Mouse (Mus musculus) A20 (cell line): Measurements from ENCODE around the gene Ccr5.
A peak's percentile ranks its signal among the peaks of the same experiment; 100 is the strongest.
"Not testable (repeated sequence)": the region's sequence is repeated elsewhere in the genome, so short reads cannot be mapped to it uniquely, and the experiment has no call there.

Experiments used
- DNase-seq: peaks from one replicate; pipeline ENCODE4 v3.0.0-alpha.2; 2011; ENCODE audit warnings: low read depth, low spot score

The Ccr5 gene

GRCm38 (mm10) chr9:124121387-124122184, at the start of gene Ccr5:
TSS of gene Ccr5 (plus strand) at chr9:124121543.
- DNase-seq = no peak

- DNase-seq = no peak
Measured at GRCm38 (mm10) chr9:124079803-124080202, 41.5 kb upstream of the Ccr5 start.

GRCm38 (mm10) chr9:124080471-124080870, 40.9 kb upstream of the Ccr5 start:
- DNase-seq = not testable (repeated sequence)

- DNase-seq = peak; percentile 35
Measured at GRCm38 (mm10) chr9:124090441-124090840, 30.9 kb upstream of the Ccr5 start.

GRCm38 (mm10) chr9:124099127-124099526, 22.2 kb upstream of the Ccr5 start:
- no peak for DNase-seq

- DNase-seq = no peak
Measured at GRCm38 (mm10) chr9:124100357-124100756, 21.0 kb upstream of the Ccr5 start.

GRCm38 (mm10) chr9:124101723-124102122, 19.6 kb upstream of the Ccr5 start, which contains the start of gene Ccr2:
TSS of gene Ccr2 (plus strand) at chr9:124101950.
- no peak for DNase-seq

- DNase-seq = no peak
Measured at GRCm38 (mm10) chr9:124103199-124103598, 18.1 kb upstream of the Ccr5 start.

GRCm38 (mm10) chr9:124105196-124105595, 16.1 kb upstream of the Ccr5 start:
- DNase-seq = no peak

GRCm38 (mm10) chr9:124107232-124107631, 14.1 kb upstream of the Ccr5 start:
- DNase-seq = peak; percentile 41

- DNase-seq = no peak
Measured at GRCm38 (mm10) chr9:124108356-124109127, 12.8 kb upstream of the Ccr5 start.

GRCm38 (mm10) chr9:124111997-124112396, 9.3 kb upstream of the Ccr5 start:
- DNase-seq = no peak

- no peak for DNase-seq
Measured at GRCm38 (mm10) chr9:124112591-124113239, 8.6 kb upstream of the Ccr5 start.

- no peak for DNase-seq
Measured at GRCm38 (mm10) chr9:124113777-124114176, 7.6 kb upstream of the Ccr5 start.

- peak; percentile 70 for DNase-seq
Measured at GRCm38 (mm10) chr9:124118489-124118888, 2.9 kb upstream of the Ccr5 start.

- DNase-seq = no peak
Measured at GRCm38 (mm10) chr9:124125576-124125975, 4.2 kb downstream of the Ccr5 start.

GRCm38 (mm10) chr9:124126373-124126772, 5.0 kb downstream of the Ccr5 start:
- DNase-seq = no peak

GRCm38 (mm10) chr9:124127412-124127811, 6.1 kb downstream of the Ccr5 start:
- DNase-seq = no peak

- DNase-seq = peak; percentile 57
Measured at GRCm38 (mm10) chr9:124128379-124128778, 7.0 kb downstream of the Ccr5 start.

GRCm38 (mm10) chr9:124132899-124133298, 11.6 kb downstream of the Ccr5 start:
- peak; percentile 29 for DNase-seq

GRCm38 (mm10) chr9:124134919-124135318, 13.6 kb downstream of the Ccr5 start:
- DNase-seq = not testable (repeated sequence)

- DNase-seq = no peak
Measured at GRCm38 (mm10) chr9:124137619-124138018, 16.3 kb downstream of the Ccr5 start.
